Mouse (Mus musculus) limb, embryonic 15.5 days (tissue): ENCODE results near the gene Ltc4s. TPM values are rescaled to one million over a fixed set of nuclear protein-coding genes. Genes with fewer than 3 reads are reported as not detected.

Source experiments
- ATAC-seq: fragments of 200-750 bp; cut with Nextera tagmentation; 2 replicates; pipeline ENCODE4 v1.8.0; 2017; ENCODE audit warnings: low read depth, moderate TSS enrichment; ENCODE audit not compliant: insufficient number of reproducible peaks, low FRiP score, low TSS enrichment
- H3K27ac ChIP-seq: fragments of 300-500 bp; sonication (generic); 2 replicates; pipeline ENCODE4 v1.5.1; 2015; ENCODE audit warnings: moderate library complexity, mild to moderate bottlenecking, inconsistent platforms
- H3K27me3 ChIP-seq: fragments of 300-500 bp; sonication (generic); 2 replicates; pipeline ENCODE4 v1.6.1; 2015; ENCODE audit warnings: inconsistent platforms
- H3K36me3 ChIP-seq: fragments of 300-500 bp; sonication (generic); 2 replicates; pipeline ENCODE4 v1.6.1; 2015; ENCODE audit warnings: inconsistent platforms
- H3K4me1 ChIP-seq: fragments of 300-500 bp; sonication (generic); 2 replicates; pipeline ENCODE4 v1.6.1; 2015; ENCODE audit warnings: inconsistent platforms
- H3K4me2 ChIP-seq: fragments of 300-500 bp; sonication (generic); 2 replicates; pipeline ENCODE4 v1.6.1; 2015; ENCODE audit warnings: mild to moderate bottlenecking, inconsistent platforms
- H3K4me3 ChIP-seq: fragments of 300-500 bp; sonication (generic); 2 replicates; pipeline ENCODE4 v1.5.1; 2015; ENCODE audit warnings: mild to moderate bottlenecking, inconsistent platforms
- H3K9ac ChIP-seq: fragments of 300-500 bp; sonication (generic); 2 replicates; pipeline ENCODE4 v1.6.1; 2015; ENCODE audit warnings: inconsistent platforms
- H3K9me3 ChIP-seq: fragments of 300-500 bp; sonication (generic); 2 replicates; pipeline ENCODE4 v1.6.1; 2016; ENCODE audit warnings: inconsistent platforms
- whole genome bisulfite sequencing: fragments of 180-500 bp; shearing (Covaris S2); methylation state at CpG from one replicate; pipeline ENCODE4 v1.1.7; 2015; 5-methylcytosine and 5-hydroxymethylcytosine counted together
- polyA plus RNA-seq: library from polyadenylated mRNA; unstranded; fragments of >200 nt; fragmentation: Nextera tagmentation; extraction: Ambion mirVana; gene quantifications from 2 replicates; pipeline ENCODE4 v1.2.1, GENCODE M21; 2015

Ltc4s gene
- polyA plus RNA-seq, 1 experiment from 2014 or later, result 2.1 TPM

GRCm38 (mm10) chr11:50269163-50269562 lies 30.7 kb upstream of the Ltc4s start:
- H3K4me3 ChIP-seq, result no peak overlapping the region
- H3K27ac ChIP-seq, result no peak overlapping the region
- WGBS, result 90% methylated on average over 2 of the region's 2 CpGs
- no peak for ATAC-seq
- no peaks in the 10 kb centered on the region for H3K9me3 ChIP-seq
- H3K9ac ChIP-seq, result no peak overlapping the region
- H3K4me2 ChIP-seq, result no peak overlapping the region
- no peaks in the 10 kb centered on the region for H3K27me3 ChIP-seq
- peaks cover 6% of the 10 kb centered on the region; the same call in 1 of the 2 replicates for H3K4me1 ChIP-seq
- peaks cover 28% of the 10 kb centered on the region for H3K36me3 ChIP-seq

- no peak for ATAC-seq
- Histone ChIP-seq H3K4me2 (no peak overlapping the region), H3K4me3 (no peak overlapping the region), H3K9ac (no peak overlapping the region), H3K27me3 (no peaks in the 10 kb centered on the region), H3K4me1 (peaks cover 4% of the 10 kb centered on the region; the same call in 1 of the 2 replicates), H3K9me3 (no peaks in the 10 kb centered on the region), H3K27ac (no peak overlapping the region), H3K36me3 (peaks cover 45% of the 10 kb centered on the region)
- WGBS, result 88% methylated on average over 3 of the region's 3 CpGs
These were observed 28.6 kb upstream of the Ltc4s start for GRCm38 (mm10) chr11:50266997-50267396.

- ATAC-seq, result no peak
- 74% methylated on average over 8 of the region's 8 CpGs for WGBS
- Histone ChIP-seq H3K9me3 (no peaks in the 10 kb centered on the region), H3K9ac (no peak overlapping the region), H3K4me1 (no peaks in the 10 kb centered on the region), H3K27me3 (no peaks in the 10 kb centered on the region), H3K4me2 (no peak overlapping the region), H3K36me3 (peaks cover 54% of the 10 kb centered on the region), H3K27ac (no peak overlapping the region), H3K4me3 (no peak overlapping the region)
These were observed 27.5 kb upstream of the Ltc4s start for GRCm38 (mm10) chr11:50265931-50266330.

- no peaks in the 10 kb centered on the region for H3K4me1 ChIP-seq
These were observed 24.8 kb upstream of the Ltc4s start for GRCm38 (mm10) chr11:50263198-50263597.

GRCm38 (mm10) chr11:50262020-50262419 lies 23.6 kb upstream of the Ltc4s start:
- H3K4me3 ChIP-seq, result no peak overlapping the region
- ATAC-seq, result no peak
- no peak overlapping the region for H3K27ac ChIP-seq
- peaks cover 92% of the 10 kb centered on the region for H3K36me3 ChIP-seq
- no peaks in the 10 kb centered on the region for H3K9me3 ChIP-seq
- no peak overlapping the region for H3K4me2 ChIP-seq
- 95% methylated on average over 4 of the region's 4 CpGs for WGBS
- H3K27me3 ChIP-seq, result no peaks in the 10 kb centered on the region
- H3K4me1 ChIP-seq, result no peaks in the 10 kb centered on the region
- no peak overlapping the region for H3K9ac ChIP-seq

More at GRCm38 (mm10) chr11:50263198-50263597, 24.8 kb upstream of the Ltc4s start:
- Histone ChIP-seq H3K4me3 (no peak overlapping the region), H3K9ac (no peak overlapping the region), H3K27me3 (no peaks in the 10 kb centered on the region), H3K36me3 (peaks cover 81% of the 10 kb centered on the region), H3K9me3 (no peaks in the 10 kb centered on the region), H3K4me2 (no peak overlapping the region), H3K27ac (no peak overlapping the region)
- no peak for ATAC-seq
- 91% methylated on average over 3 of the region's 3 CpGs for WGBS

GRCm38 (mm10) chr11:50258310-50258709 lies 19.9 kb upstream of the Ltc4s start:
- peaks cover 9% of the 10 kb centered on the region for H3K4me1 ChIP-seq
- no peak overlapping the region for H3K4me3 ChIP-seq
- ATAC-seq, result no peak
- no peak overlapping the region for H3K27ac ChIP-seq
- no peak overlapping the region for H3K9ac ChIP-seq
- peaks cover 76% of the 10 kb centered on the region for H3K36me3 ChIP-seq
- H3K27me3 ChIP-seq, result no peaks in the 10 kb centered on the region
- no peaks in the 10 kb centered on the region for H3K9me3 ChIP-seq
- H3K4me2 ChIP-seq, result no peak overlapping the region
- WGBS, result 69% methylated on average over 7 of the region's 7 CpGs

- Histone ChIP-seq H3K27me3 (no peaks in the 10 kb centered on the region), H3K4me1 (peaks cover 18% of the 10 kb centered on the region), H3K4me3 (no peak overlapping the region), H3K9me3 (no peaks in the 10 kb centered on the region), H3K4me2 (no peak overlapping the region), H3K36me3 (peaks cover 61% of the 10 kb centered on the region), H3K9ac (no peak overlapping the region), H3K27ac (no peak overlapping the region)
- no peak for ATAC-seq
- WGBS, result 75% methylated on average over 7 of the region's 7 CpGs
These were observed 18.2 kb upstream of the Ltc4s start for GRCm38 (mm10) chr11:50256615-50257014.

GRCm38 (mm10) chr11:50254010-50254580 lies 15.7 kb upstream of the Ltc4s start:
- Histone ChIP-seq H3K4me1 (peaks cover 18% of the 10 kb centered on the region), H3K4me2 (no peak overlapping the region), H3K27me3 (no peaks in the 10 kb centered on the region), H3K9ac (no peak overlapping the region), H3K4me3 (no peak overlapping the region), H3K27ac (no peak overlapping the region), H3K36me3 (peaks cover 38% of the 10 kb centered on the region), H3K9me3 (no peaks in the 10 kb centered on the region)
- ATAC-seq, result no peak
- WGBS, result 74% methylated on average over 12 of the region's 12 CpGs

- H3K4me2 ChIP-seq, result no peak overlapping the region
- 40% methylated on average over 1 of the region's 1 CpGs for WGBS
- H3K27me3 ChIP-seq, result no peaks in the 10 kb centered on the region
- H3K9ac ChIP-seq, result no peak overlapping the region
- H3K36me3 ChIP-seq, result peaks cover 31% of the 10 kb centered on the region
- H3K4me3 ChIP-seq, result no peak overlapping the region
- ATAC-seq, result no peak
- H3K4me1 ChIP-seq, result peaks cover 18% of the 10 kb centered on the region
- H3K9me3 ChIP-seq, result no peaks in the 10 kb centered on the region
- H3K27ac ChIP-seq, result peak overlapping the region; percentile 50; the same call in 1 of the 2 replicates
These were observed 15.0 kb upstream of the Ltc4s start for GRCm38 (mm10) chr11:50253393-50253792.

GRCm38 (mm10) chr11:50252684-50253265 lies 14.4 kb upstream of the Ltc4s start:
- no peak overlapping the region for H3K4me3 ChIP-seq
- no peaks in the 10 kb centered on the region for H3K27me3 ChIP-seq
- ATAC-seq, result peak; percentile 58
- H3K9ac ChIP-seq, result no peak overlapping the region
- H3K36me3 ChIP-seq, result peaks cover 24% of the 10 kb centered on the region
- no peaks in the 10 kb centered on the region for H3K9me3 ChIP-seq
- H3K4me1 ChIP-seq, result peaks cover 18% of the 10 kb centered on the region
- 39% methylated on average over 11 of the region's 11 CpGs for WGBS
- H3K27ac ChIP-seq, result peak overlapping the region; percentile 50
- H3K4me2 ChIP-seq, result no peak overlapping the region

- no peak overlapping the region for H3K4me2 ChIP-seq
- no peak for ATAC-seq
- H3K9ac ChIP-seq, result 0 out of 2 replicates have a peak overlapping the region, but pooled peaks have one; percentile 7
- WGBS, result 38% methylated on average over 3 of the region's 3 CpGs
- no peaks in the 10 kb centered on the region for H3K27me3 ChIP-seq
- H3K27ac ChIP-seq, result 0 out of 2 replicates have a peak overlapping the region, but pooled peaks have one; percentile 50
- H3K9me3 ChIP-seq, result no peaks in the 10 kb centered on the region
- H3K36me3 ChIP-seq, result peaks cover 18% of the 10 kb centered on the region
- peaks cover 18% of the 10 kb centered on the region for H3K4me1 ChIP-seq
- H3K4me3 ChIP-seq, result no peak overlapping the region
These were observed 13.8 kb upstream of the Ltc4s start for GRCm38 (mm10) chr11:50252166-50252565.

- no peaks in the 10 kb centered on the region for H3K27me3 ChIP-seq
- no peak overlapping the region for H3K4me3 ChIP-seq
- 68% methylated on average over 7 of the region's 7 CpGs for WGBS
- H3K9ac ChIP-seq, result no peak overlapping the region
- no peak overlapping the region for H3K4me2 ChIP-seq
- no peaks in the 10 kb centered on the region for H3K36me3 ChIP-seq
- no peak overlapping the region for H3K27ac ChIP-seq
- ATAC-seq, result no peak
- no peaks in the 10 kb centered on the region for H3K9me3 ChIP-seq
- H3K4me1 ChIP-seq, result peaks cover 12% of the 10 kb centered on the region
These were observed 10.2 kb upstream of the Ltc4s start for GRCm38 (mm10) chr11:50248473-50249171.
